Mouse (Mus musculus) erythroblast, adult 5-6 weeks (primary cell): Measurements from ENCODE around the gene Ntsr1. TPM values are rescaled to one million over a fixed set of nuclear protein-coding genes. Genes with fewer than 3 reads are reported as not detected.

Experiments used
- total RNA-seq, 2 experiments: library from RNA; stranded (forward) in 1 of 2; stranded (reverse) in 1 of 2; fragments of 150-400 nt in 1 of 2; fragments of 200-764, 138-1000 nt in 1 of 2; gene quantifications; 2 replicates each; pipeline versions ENCODE4 v1.2.3 to v1.2.4; 2015 to 2017; ENCODE audit warnings: low replicate concordance in 2 of 2

Ntsr1 gene
- total RNA-seq, 2 experiments from 2014 or later: not detected

Other genes starting within 250 kb of the Ntsr1 start
- gene Rps21, start 242.6 kb upstream of the Ntsr1 start, total RNA-seq (2015; ENCODE audit: low replicate concordance): 363 and 447 TPM in 2 replicates
- gene Rps21, start 242.6 kb upstream of the Ntsr1 start, total RNA-seq (2017; ENCODE audit: low replicate concordance): 275 and 320 TPM in 2 replicates
- 2.5 and 4.6 TPM in 2 replicates for gene Cables2, start 226.5 kb upstream of the Ntsr1 start, total RNA-seq (2015; ENCODE audit: low replicate concordance)
- gene Cables2, start 226.5 kb upstream of the Ntsr1 start, total RNA-seq (2017; ENCODE audit: low replicate concordance): 2.7 and 4.9 TPM in 2 replicates
- gene Rbbp8nl, start 210.1 kb upstream of the Ntsr1 start, total RNA-seq (2015; ENCODE audit: low replicate concordance): not detected in 2 replicates
- not detected in 2 replicates for gene Rbbp8nl, start 210.1 kb upstream of the Ntsr1 start, total RNA-seq (2017; ENCODE audit: low replicate concordance)
- not detected in 2 replicates for gene Gata5, start 165.3 kb upstream of the Ntsr1 start, total RNA-seq (2015; ENCODE audit: low replicate concordance)
- gene Gata5, start 165.3 kb upstream of the Ntsr1 start, total RNA-seq (2017; ENCODE audit: low replicate concordance): not detected in 2 replicates
- 4.4 and 4.6 TPM in 2 replicates for gene Slco4a1, start 43.7 kb upstream of the Ntsr1 start, total RNA-seq (2015; ENCODE audit: low replicate concordance)
- gene Slco4a1, start 43.7 kb upstream of the Ntsr1 start, total RNA-seq (2017; ENCODE audit: low replicate concordance): 2.4 and 3.2 TPM in 2 replicates
- 10.0 and 10.4 TPM in 2 replicates for gene Mrgbp, start 81.3 kb downstream of the Ntsr1 start, total RNA-seq (2015; ENCODE audit: low replicate concordance)
- gene Mrgbp, start 81.3 kb downstream of the Ntsr1 start, total RNA-seq (2017; ENCODE audit: low replicate concordance): 7.1 and 17.3 TPM in 2 replicates
- gene Ogfr, start 89.3 kb downstream of the Ntsr1 start, total RNA-seq (2015; ENCODE audit: low replicate concordance): 11.5 and 18.8 TPM in 2 replicates
- gene Ogfr, start 89.3 kb downstream of the Ntsr1 start, total RNA-seq (2017; ENCODE audit: low replicate concordance): 22.2 and 27.9 TPM in 2 replicates
- gene Col9a3, start 97.8 kb downstream of the Ntsr1 start, total RNA-seq (2015; ENCODE audit: low replicate concordance): not detected in 2 replicates
- 0.94 and 2.2 TPM in 2 replicates for gene Col9a3, start 97.8 kb downstream of the Ntsr1 start, total RNA-seq (2017; ENCODE audit: low replicate concordance)
- gene Tcfl5, start 142.7 kb downstream of the Ntsr1 start, total RNA-seq (2015; ENCODE audit: low replicate concordance): not detected in 2 replicates
- gene Tcfl5, start 142.7 kb downstream of the Ntsr1 start, total RNA-seq (2017; ENCODE audit: low replicate concordance): not detected in 2 replicates
- gene Dido1, start 210.0 kb downstream of the Ntsr1 start, total RNA-seq (2015; ENCODE audit: low replicate concordance): 25.2 and 25.3 TPM in 2 replicates
- gene Dido1, start 210.0 kb downstream of the Ntsr1 start, total RNA-seq (2017; ENCODE audit: low replicate concordance): 45.2 and 57.2 TPM in 2 replicates
- gene Gid8, start 210.1 kb downstream of the Ntsr1 start, total RNA-seq (2015; ENCODE audit: low replicate concordance): 49.8 and 77.7 TPM in 2 replicates
- 113 and 114 TPM in 2 replicates for gene Gid8, start 210.1 kb downstream of the Ntsr1 start, total RNA-seq (2017; ENCODE audit: low replicate concordance)
- 10.6 and 16.1 TPM in 2 replicates for gene Slc17a9, start 225.3 kb downstream of the Ntsr1 start, total RNA-seq (2015; ENCODE audit: low replicate concordance)
- 1.5 and 3.1 TPM in 2 replicates for gene Slc17a9, start 225.3 kb downstream of the Ntsr1 start, total RNA-seq (2017; ENCODE audit: low replicate concordance)